Mouse (Mus musculus): ENCODE measurements around the gene Met. TPM values are rescaled to one million over a fixed set of nuclear protein-coding genes. Genes with fewer than 3 reads are reported as not detected.

Met gene
- total and polyA plus RNA-seq, 3 experiments: 0.76 to 1.4 (median 1.3) TPM

GRCm38 (mm10) chr6:17589953-17590627, 126.5 kb downstream of the Met start:
- intact Hi-C loops (cut with DNase I): loop anchor here (1.0 to 5.0 kb wide), 5 partner anchors 127 to 563 kb away; partner anchors contain the start of gene Met
- Histone ChIP-seq H3K4me3 (no peak overlapping the region), H3K27me3 (ENCODE audit: control insufficient read depth, insufficient read depth, low read length) (no peaks in the 10 kb centered on the region), H3K36me3 (ENCODE audit: control insufficient read depth, insufficient read depth, low read length) (no peaks in the 10 kb centered on the region), H3K9ac (ENCODE audit: low read depth, low read length) (no peak overlapping the region), H3K27ac (no peak overlapping the region), H3K4me1 (ENCODE audit: control insufficient read depth, insufficient read depth, low read length) (no peaks in the 10 kb centered on the region; the same call in 1 of the 2 replicates), H3K79me2 (replicated peaks; ENCODE audit: control insufficient read depth, insufficient read depth, low read length) (no peaks in the 10 kb centered on the region)
- WGBS: 42% methylated on average over 8 of the region's 8 CpGs
- DNase-seq: no peak
- no peak for TF ChIP-seq CTCF (IDR thresholded peaks at IDR 0.05)
- no peak for TF ChIP-seq EP300 (IDR thresholded peaks at IDR 0.05; ENCODE audit: insufficient read depth, low read depth, low read length)
- no peak for TF ChIP-seq POLR2A (IDR thresholded peaks at IDR 0.05; ENCODE audit: insufficient read depth, low read depth, low read length)

GRCm38 (mm10) chr6:17593971-17594370, 130.4 kb downstream of the Met start:
- TF ChIP-seq EP300 (IDR thresholded peaks at IDR 0.05; ENCODE audit: insufficient read depth, low read depth, low read length) (no peak), POLR2A (IDR thresholded peaks at IDR 0.05; ENCODE audit: insufficient read depth, low read depth, low read length) (no peak), CTCF (IDR thresholded peaks at IDR 0.05) (no peak)
- Histone ChIP-seq H3K27me3 (ENCODE audit: control insufficient read depth, insufficient read depth, low read length) (no peaks in the 10 kb centered on the region), H3K9ac (ENCODE audit: low read depth, low read length) (no peak overlapping the region), H3K4me1 (ENCODE audit: control insufficient read depth, insufficient read depth, low read length) (no peaks in the 10 kb centered on the region; the same call in 1 of the 2 replicates), H3K36me3 (ENCODE audit: control insufficient read depth, insufficient read depth, low read length) (no peaks in the 10 kb centered on the region), H3K4me3 (no peak overlapping the region), H3K79me2 (replicated peaks; ENCODE audit: control insufficient read depth, insufficient read depth, low read length) (no peaks in the 10 kb centered on the region), H3K27ac (no peak overlapping the region)
- intact Hi-C loops (cut with DNase I): no loop called here
- DNase-seq: no peak
- 45% methylated on average over 2 of the region's 2 CpGs for WGBS

GRCm38 (mm10) chr6:17595712-17596462, 132.3 kb downstream of the Met start:
- no peaks in the 10 kb centered on the region for H3K79me2 ChIP-seq (replicated peaks; ENCODE audit: control insufficient read depth, insufficient read depth, low read length)
- DNase-seq: peak; percentile 26
- no peaks in the 10 kb centered on the region for H3K27me3 ChIP-seq (ENCODE audit: control insufficient read depth, insufficient read depth, low read length)
- no peaks in the 10 kb centered on the region for H3K36me3 ChIP-seq (ENCODE audit: control insufficient read depth, insufficient read depth, low read length)
- no peak overlapping the region for H3K27ac ChIP-seq
- H3K4me1 ChIP-seq (ENCODE audit: control insufficient read depth, insufficient read depth, low read length): no peaks in the 10 kb centered on the region; the same call in 1 of the 2 replicates
- H3K9ac ChIP-seq (ENCODE audit: low read depth, low read length): no peak overlapping the region
- TF ChIP-seq EP300 (IDR thresholded peaks at IDR 0.05; ENCODE audit: insufficient read depth, low read depth, low read length) (no peak), POLR2A (IDR thresholded peaks at IDR 0.05; ENCODE audit: insufficient read depth, low read depth, low read length) (no peak)
- 67% methylated on average over 11 of the region's 11 CpGs for WGBS
- intact Hi-C loops (cut with DNase I): no loop called here
- no peak overlapping the region for H3K4me3 ChIP-seq

- H3K36me3 ChIP-seq (ENCODE audit: control insufficient read depth, insufficient read depth, low read length): no peaks in the 10 kb centered on the region
- no peak for TF ChIP-seq EP300 (IDR thresholded peaks at IDR 0.05; ENCODE audit: insufficient read depth, low read depth, low read length)
- TF ChIP-seq CTCF (IDR thresholded peaks at IDR 0.05): no peak
- TF ChIP-seq POLR2A (IDR thresholded peaks at IDR 0.05; ENCODE audit: insufficient read depth, low read depth, low read length): no peak
- 82% methylated on average over 5 of the region's 5 CpGs for WGBS
- no peak for DNase-seq
- intact Hi-C loops (cut with DNase I): no loop called here
- no peaks in the 10 kb centered on the region; the same call in 1 of the 2 replicates for H3K4me1 ChIP-seq (ENCODE audit: control insufficient read depth, insufficient read depth, low read length)
- no peaks in the 10 kb centered on the region for H3K27me3 ChIP-seq (ENCODE audit: control insufficient read depth, insufficient read depth, low read length)
- no peaks in the 10 kb centered on the region for H3K79me2 ChIP-seq (replicated peaks; ENCODE audit: control insufficient read depth, insufficient read depth, low read length)
- no peak overlapping the region for H3K4me3 ChIP-seq
- no peak overlapping the region for H3K9ac ChIP-seq (ENCODE audit: low read depth, low read length)
- H3K27ac ChIP-seq: no peak overlapping the region
Measured at GRCm38 (mm10) chr6:17599373-17599772, 135.8 kb downstream of the Met start.

GRCm38 (mm10) chr6:17601526-17601925, 137.9 kb downstream of the Met start:
- no peak for DNase-seq
- Histone ChIP-seq H3K27ac (no peak overlapping the region), H3K4me3 (no peak overlapping the region), H3K4me1 (ENCODE audit: control insufficient read depth, insufficient read depth, low read length) (no peaks in the 10 kb centered on the region), H3K36me3 (ENCODE audit: control insufficient read depth, insufficient read depth, low read length) (no peaks in the 10 kb centered on the region), H3K9ac (ENCODE audit: low read depth, low read length) (no peak overlapping the region), H3K27me3 (ENCODE audit: control insufficient read depth, insufficient read depth, low read length) (no peaks in the 10 kb centered on the region), H3K79me2 (replicated peaks; ENCODE audit: control insufficient read depth, insufficient read depth, low read length) (no peaks in the 10 kb centered on the region)
- 22% methylated on average over 2 of the region's 2 CpGs for WGBS
- intact Hi-C loops (cut with DNase I): no loop called here
- TF ChIP-seq EP300 (IDR thresholded peaks at IDR 0.05; ENCODE audit: insufficient read depth, low read depth, low read length) (no peak), CTCF (IDR thresholded peaks at IDR 0.05) (no peak), POLR2A (IDR thresholded peaks at IDR 0.05; ENCODE audit: insufficient read depth, low read depth, low read length) (no peak)

GRCm38 (mm10) chr6:17606915-17607314, 143.3 kb downstream of the Met start:
- H3K4me1 ChIP-seq (ENCODE audit: control insufficient read depth, insufficient read depth, low read length): no peaks in the 10 kb centered on the region
- H3K4me3 ChIP-seq: no peak overlapping the region
- H3K27ac ChIP-seq: no peak overlapping the region
- no peaks in the 10 kb centered on the region for H3K36me3 ChIP-seq (ENCODE audit: control insufficient read depth, insufficient read depth, low read length)
- 86% methylated on average over 1 of the region's 1 CpGs for WGBS
- H3K79me2 ChIP-seq (replicated peaks; ENCODE audit: control insufficient read depth, insufficient read depth, low read length): no peaks in the 10 kb centered on the region
- TF ChIP-seq EP300 (IDR thresholded peaks at IDR 0.05; ENCODE audit: insufficient read depth, low read depth, low read length) (no peak), POLR2A (IDR thresholded peaks at IDR 0.05; ENCODE audit: insufficient read depth, low read depth, low read length) (no peak), CTCF (IDR thresholded peaks at IDR 0.05) (no peak)
- H3K9ac ChIP-seq (ENCODE audit: low read depth, low read length): no peak overlapping the region
- intact Hi-C loops (cut with DNase I): no loop called here
- no peaks in the 10 kb centered on the region for H3K27me3 ChIP-seq (ENCODE audit: control insufficient read depth, insufficient read depth, low read length)
- DNase-seq: no peak

Measured in heart, adult 2 months (tissue).